Mouse (Mus musculus): ENCODE measurements around the gene 2210016F16Rik. TPM values are rescaled to one million over a fixed set of nuclear protein-coding genes. Genes with fewer than 3 reads are reported as not detected.
"Not testable (repeated sequence)": the region's sequence is repeated elsewhere in the genome, so short reads cannot be mapped to it uniquely, and the experiment has no call there.

2210016F16Rik gene
- polyA plus RNA-seq, 1 experiment from 2014 or later = 24.8 TPM

DNA sequence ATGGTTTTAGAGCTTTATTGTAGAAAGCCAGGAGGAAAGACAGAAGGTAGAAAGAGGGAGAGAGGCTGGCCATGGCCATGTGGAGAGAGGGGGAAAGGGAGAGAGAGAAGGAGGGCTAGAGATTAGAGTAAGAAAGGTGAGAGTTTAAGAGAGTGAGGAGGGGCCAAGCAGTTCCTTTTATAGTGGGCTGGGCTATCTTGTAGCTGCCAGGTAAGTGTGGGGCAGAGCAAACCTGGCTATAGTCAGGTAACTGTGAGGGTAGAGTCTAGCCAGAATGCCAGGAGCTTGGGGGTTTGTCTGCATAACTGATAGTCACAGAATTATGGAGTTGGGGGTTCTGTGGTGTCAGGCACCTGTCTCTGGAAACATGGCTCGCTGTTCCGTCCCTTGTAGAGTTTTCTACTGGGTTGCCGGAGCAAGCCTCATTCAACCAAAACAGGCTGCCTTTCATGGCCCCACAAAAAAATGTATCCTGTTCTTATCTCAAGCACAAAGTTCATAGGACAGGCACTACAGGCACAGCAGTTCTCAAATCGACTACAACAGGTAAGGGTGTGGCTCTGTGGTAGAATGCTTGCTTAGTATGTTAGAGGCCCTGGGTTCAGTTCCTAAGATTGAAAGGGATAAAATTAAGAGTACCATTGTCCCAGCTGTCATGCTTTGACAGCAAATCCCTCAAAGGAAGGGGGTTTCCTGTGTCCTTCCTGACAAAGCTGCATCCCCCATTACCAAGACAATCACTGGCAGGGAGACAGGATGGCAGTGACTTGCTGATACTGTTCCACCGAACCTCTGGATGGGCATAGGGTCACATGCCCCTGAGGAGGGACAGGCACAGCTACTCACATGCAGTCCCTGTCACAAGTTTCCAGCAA, 12.5 kb downstream of the 2210016F16Rik start:
- Histone ChIP-seq H3K4me1 (replicated peaks) (no peaks in the 10 kb centered on the region), H3K4me2 (no peak overlapping the region), H3K9me3 (peaks cover 12% of the 10 kb centered on the region; the same call in 1 of the 2 replicates), H3K4me3 (no peak overlapping the region), H3K27ac (replicated peaks) (no peak overlapping the region), H3K27me3 (no peaks in the 10 kb centered on the region), H3K9ac (no peak overlapping the region), H3K36me3 (no peaks in the 10 kb centered on the region)
- ATAC-seq (ENCODE audit: low read depth) = no peak
- WGBS = 87% methylated on average over 5 of the region's 5 CpGs

- whole genome bisulfite sequencing = 78% methylated on average over 4 of the region's 4 CpGs
- H3K4me3 ChIP-seq = no peak overlapping the region
- no peak for ATAC-seq (ENCODE audit: low read depth)
- no peak overlapping the region for H3K27ac ChIP-seq (replicated peaks)
- no peak overlapping the region for H3K4me2 ChIP-seq
- no peaks in the 10 kb centered on the region for H3K27me3 ChIP-seq
- H3K4me1 ChIP-seq (replicated peaks) = no peaks in the 10 kb centered on the region
- H3K36me3 ChIP-seq = no peaks in the 10 kb centered on the region
- H3K9ac ChIP-seq = no peak overlapping the region
- no peaks in the 10 kb centered on the region for H3K9me3 ChIP-seq
Observed at GRCm38 (mm10) chr13:58368835-58369234, 16.2 kb downstream of the 2210016F16Rik start.

DNA sequence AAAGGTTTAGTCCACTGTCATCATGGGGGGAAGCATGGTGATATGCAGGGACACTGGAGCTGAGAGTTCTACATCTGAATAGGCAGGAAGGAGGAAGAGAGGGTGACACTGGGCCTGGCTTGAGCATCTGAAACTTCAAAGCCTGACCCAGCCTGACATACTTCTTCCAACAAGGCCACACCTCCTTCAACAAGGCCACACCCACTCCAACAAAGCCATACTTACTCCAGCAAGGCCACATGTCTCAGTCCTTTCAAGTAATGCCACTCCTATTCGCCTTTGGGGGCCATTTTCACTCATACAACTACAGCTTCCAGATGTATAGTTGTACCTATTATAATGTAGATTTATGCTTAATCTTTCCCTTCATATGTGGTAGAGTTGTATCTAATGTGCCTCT, 17.4 kb downstream of the 2210016F16Rik start:
- Histone ChIP-seq H3K9ac (no peak overlapping the region), H3K27me3 (no peaks in the 10 kb centered on the region), H3K4me3 (no peak overlapping the region), H3K4me1 (replicated peaks) (no peaks in the 10 kb centered on the region), H3K9me3 (no peaks in the 10 kb centered on the region), H3K27ac (replicated peaks) (no peak overlapping the region), H3K4me2 (no peak overlapping the region), H3K36me3 (no peaks in the 10 kb centered on the region)
- ATAC-seq (ENCODE audit: low read depth) = no peak
- WGBS = 71% methylated on average over 1 of the region's 1 CpGs

GRCm38 (mm10) chr13:58366373-58366772, 18.7 kb downstream of the 2210016F16Rik start:
- Histone ChIP-seq H3K27ac (replicated peaks) (no peak overlapping the region), H3K27me3 (no peaks in the 10 kb centered on the region), H3K9ac (no peak overlapping the region), H3K4me2 (no peak overlapping the region), H3K4me1 (replicated peaks) (no peaks in the 10 kb centered on the region), H3K4me3 (no peak overlapping the region), H3K36me3 (no peaks in the 10 kb centered on the region), H3K9me3 (no peaks in the 10 kb centered on the region)
- 84% methylated on average over 3 of the region's 3 CpGs for WGBS
- ATAC-seq (ENCODE audit: low read depth) = no peak

DNA sequence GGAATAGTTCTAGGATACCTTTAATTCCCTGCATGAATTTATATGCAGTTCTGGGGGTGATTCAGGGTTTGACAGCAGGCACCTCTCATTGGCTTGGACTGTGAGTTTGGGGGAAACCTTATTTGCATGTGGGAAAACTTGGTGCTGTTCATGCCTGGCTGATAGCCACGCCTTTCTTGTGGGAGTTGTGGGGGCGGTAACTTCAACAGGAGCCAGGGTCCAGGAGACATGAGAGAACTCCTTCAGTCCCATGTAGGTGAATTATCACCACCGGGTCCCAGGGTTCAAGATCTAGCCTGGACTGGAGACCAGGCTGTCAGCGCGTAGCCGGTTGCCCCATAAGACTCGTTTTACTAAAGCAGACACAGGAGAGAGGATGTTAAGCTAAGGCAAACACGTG, 19.8 kb downstream of the 2210016F16Rik start:
- not testable (repeated sequence) for H3K27ac ChIP-seq (replicated peaks); H3K4me1 ChIP-seq (replicated peaks); H3K36me3 ChIP-seq; H3K4me3 ChIP-seq; H3K27me3 ChIP-seq; H3K9me3 ChIP-seq; H3K4me2 ChIP-seq; ATAC-seq (ENCODE audit: low read depth); H3K9ac ChIP-seq
- WGBS = 86% methylated on average over 8 of the region's 8 CpGs

GRCm38 (mm10) chr13:58364353-58365175, 20.5 kb downstream of the 2210016F16Rik start:
- Histone ChIP-seq H3K4me1 (replicated peaks) (no peaks in the 10 kb centered on the region), H3K4me3 (no peak overlapping the region), H3K27ac (replicated peaks) (no peak overlapping the region), H3K27me3 (no peaks in the 10 kb centered on the region), H3K4me2 (no peak overlapping the region), H3K36me3 (no peaks in the 10 kb centered on the region), H3K9ac (no peak overlapping the region), H3K9me3 (no peaks in the 10 kb centered on the region)
- ATAC-seq (ENCODE audit: low read depth) = no peak
- 83% methylated on average over 8 of the region's 8 CpGs for WGBS

DNA sequence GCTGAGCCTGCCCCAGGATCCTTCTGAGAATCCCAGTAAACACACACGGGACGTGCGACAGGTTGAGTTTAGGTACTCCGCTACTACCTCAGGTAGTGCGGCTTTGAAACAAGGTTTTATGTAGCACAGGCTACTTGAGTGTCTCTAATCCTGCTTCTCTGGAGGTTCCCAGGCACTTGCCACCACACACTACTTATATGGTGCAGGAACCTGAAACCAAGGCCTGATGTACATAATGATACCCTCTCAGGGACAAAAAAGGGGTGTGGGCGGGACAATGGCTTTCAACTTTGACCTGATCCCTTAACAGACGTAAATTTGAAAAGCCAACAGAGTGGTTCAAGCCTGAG, 25.7 kb downstream of the 2210016F16Rik start:
- ATAC-seq (ENCODE audit: low read depth) = peak; percentile 60
- Histone ChIP-seq H3K4me2 (peak overlapping the region; percentile 93), H3K4me1 (replicated peaks) (0 out of 2 replicates have a peak, but pooled peaks cover 8% of the 10 kb centered on the region), H3K4me3 (peak overlapping the region; percentile 69), H3K36me3 (no peaks in the 10 kb centered on the region), H3K27ac (replicated peaks) (peak overlapping the region; percentile 42; the same call in 1 of the 2 replicates), H3K9me3 (no peaks in the 10 kb centered on the region), H3K27me3 (peaks cover 10% of the 10 kb centered on the region), H3K9ac (peak overlapping the region; percentile 75; the same call in 1 of the 2 replicates)
- 4% methylated on average over 7 of the region's 7 CpGs for WGBS

DNA sequence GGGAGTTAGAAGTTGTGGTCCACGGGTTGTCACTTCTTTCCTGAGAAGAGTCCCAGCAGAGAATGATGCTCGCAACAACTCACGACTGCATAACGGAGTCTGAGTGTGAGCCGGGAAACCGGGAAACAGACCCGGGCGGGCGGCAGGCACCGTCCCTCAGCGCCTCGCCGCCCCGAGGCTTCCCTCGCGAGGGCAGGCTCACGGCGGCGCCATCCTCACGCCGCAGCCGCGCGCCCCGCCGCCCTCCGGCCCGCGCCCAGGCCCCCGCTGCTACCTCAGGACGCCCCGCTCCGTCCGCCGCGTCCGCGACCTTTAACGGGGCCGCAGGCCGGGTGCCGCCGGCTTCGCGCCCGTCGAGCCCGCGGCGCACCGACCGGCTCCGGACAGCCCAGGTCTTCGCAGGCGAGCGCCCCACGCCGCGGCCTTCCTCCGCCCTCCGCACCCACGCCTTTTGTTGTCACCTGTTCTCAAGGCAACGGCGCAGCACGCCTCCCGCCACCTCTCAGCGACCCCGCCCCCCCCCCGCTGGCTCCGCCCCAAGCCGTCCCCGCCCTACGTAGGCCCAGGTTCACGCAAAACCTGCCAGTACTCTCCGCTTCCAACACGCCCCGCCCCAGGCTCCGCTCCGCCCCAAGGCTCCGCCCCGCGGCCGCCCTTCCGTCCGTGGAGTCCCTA, 26.3 kb downstream of the 2210016F16Rik start, which contains the start of gene Kif27:
TSS of gene Kif27 (minus strand) at position 494 of the 675 bp plus-strand sequence.
- ATAC-seq (ENCODE audit: low read depth) = peak; percentile 97
- no peaks in the 10 kb centered on the region for H3K36me3 ChIP-seq
- H3K27ac ChIP-seq (replicated peaks) = peak within 1 kb of the TSS; percentile 42; the same call in 1 of the 2 replicates
- under 1% methylated on average over 56 of the region's 85 CpGs for WGBS
- peak within 1 kb of the TSS; percentile 69 for H3K4me3 ChIP-seq
- no peaks in the 10 kb centered on the region for H3K9me3 ChIP-seq
- H3K9ac ChIP-seq = peak within 1 kb of the TSS; percentile 75
- H3K4me2 ChIP-seq = peak within 1 kb of the TSS; percentile 93
- H3K4me1 ChIP-seq (replicated peaks) = 0 out of 2 replicates have a peak, but pooled peaks cover 8% of the 10 kb centered on the region
- peaks cover 10% of the 10 kb centered on the region for H3K27me3 ChIP-seq

DNA sequence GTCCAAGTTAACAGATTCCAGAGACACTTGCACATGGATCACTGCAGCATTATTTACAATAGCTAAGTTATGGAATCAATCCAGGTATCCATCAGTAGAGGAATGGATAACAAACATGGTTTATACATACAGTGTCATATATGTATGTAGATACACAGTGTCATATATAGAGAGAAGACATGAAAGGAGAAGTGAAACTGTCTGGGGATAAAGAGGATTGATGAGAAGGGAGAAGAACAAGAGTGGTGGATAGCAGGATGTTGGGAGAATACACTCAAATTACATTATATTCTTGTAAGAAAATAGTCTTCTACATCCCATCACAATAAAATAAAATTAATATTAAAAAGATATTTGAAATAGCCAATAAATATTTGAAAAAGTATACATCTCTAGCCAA, 32.0 kb downstream of the 2210016F16Rik start:
- Histone ChIP-seq H3K4me2 (no peak overlapping the region), H3K4me1 (replicated peaks) (0 out of 2 replicates have a peak, but pooled peaks cover 3% of the 10 kb centered on the region), H3K4me3 (no peak overlapping the region), H3K27ac (replicated peaks) (no peak overlapping the region), H3K36me3 (no peaks in the 10 kb centered on the region), H3K9ac (no peak overlapping the region), H3K27me3 (peaks cover 10% of the 10 kb centered on the region), H3K9me3 (no peaks in the 10 kb centered on the region)
- no peak for ATAC-seq (ENCODE audit: low read depth)

GRCm38 (mm10) chr13:58350606-58351005, 34.4 kb downstream of the 2210016F16Rik start:
- Histone ChIP-seq H3K4me1 (replicated peaks) (no peaks in the 10 kb centered on the region), H3K4me2 (no peak overlapping the region), H3K9me3 (no peaks in the 10 kb centered on the region), H3K27me3 (no peaks in the 10 kb centered on the region), H3K9ac (no peak overlapping the region), H3K27ac (replicated peaks) (no peak overlapping the region), H3K4me3 (no peak overlapping the region), H3K36me3 (no peaks in the 10 kb centered on the region)
- 76% methylated on average over 4 of the region's 4 CpGs for WGBS
- ATAC-seq (ENCODE audit: low read depth) = no peak

DNA sequence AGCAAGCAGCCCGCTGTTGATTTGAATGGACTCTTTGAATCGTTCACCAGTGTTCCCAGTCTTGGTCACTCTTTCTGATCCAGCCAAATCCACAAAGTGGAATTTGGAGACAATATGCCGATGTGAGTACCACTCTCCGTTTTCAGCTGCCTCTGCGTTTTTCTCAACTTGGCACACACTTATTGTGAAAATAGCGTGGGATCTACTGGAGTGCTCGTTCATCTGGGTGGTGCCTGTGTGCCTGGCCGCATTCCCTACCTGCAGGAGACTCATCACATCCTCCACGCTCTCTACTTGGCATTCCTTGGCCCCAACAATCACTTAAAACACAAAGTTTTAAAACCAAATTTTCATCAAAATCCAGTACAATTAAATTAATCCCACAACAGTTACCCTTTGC, 40.5 kb downstream of the 2210016F16Rik start:
- no peak overlapping the region for H3K4me3 ChIP-seq
- no peaks in the 10 kb centered on the region for H3K4me1 ChIP-seq (replicated peaks)
- no peak overlapping the region for H3K9ac ChIP-seq
- WGBS = 84% methylated on average over 9 of the region's 9 CpGs
- no peak for ATAC-seq (ENCODE audit: low read depth)
- H3K36me3 ChIP-seq = no peaks in the 10 kb centered on the region
- no peaks in the 10 kb centered on the region for H3K9me3 ChIP-seq
- H3K4me2 ChIP-seq = no peak overlapping the region
- no peak overlapping the region for H3K27ac ChIP-seq (replicated peaks)
- H3K27me3 ChIP-seq = no peaks in the 10 kb centered on the region

DNA sequence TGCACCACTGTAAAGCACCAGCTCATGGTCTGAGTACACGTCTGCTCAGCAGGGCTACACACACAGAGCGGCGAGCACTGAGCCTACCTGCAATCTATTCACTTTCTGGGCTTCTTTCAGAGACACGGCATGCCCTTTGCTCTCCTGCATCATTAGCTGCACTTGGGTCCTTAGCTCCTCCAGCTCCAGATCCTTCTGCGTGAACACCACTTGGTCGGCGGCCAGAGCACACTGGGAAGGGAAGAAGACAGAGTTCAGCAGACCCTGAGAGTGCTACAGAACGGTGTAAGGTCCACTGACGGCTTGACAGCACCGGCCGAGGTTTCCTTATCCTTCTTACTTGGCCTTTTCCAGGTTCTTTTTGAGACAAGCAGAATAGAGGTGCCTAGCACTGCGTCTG, 47.6 kb downstream of the 2210016F16Rik start:
- no peaks in the 10 kb centered on the region for H3K4me1 ChIP-seq (replicated peaks)
- no peak for ATAC-seq (ENCODE audit: low read depth)
- no peak overlapping the region for H3K9ac ChIP-seq
- no peaks in the 10 kb centered on the region for H3K27me3 ChIP-seq
- H3K4me3 ChIP-seq = no peak overlapping the region
- no peak overlapping the region for H3K4me2 ChIP-seq
- no peak overlapping the region for H3K27ac ChIP-seq (replicated peaks)
- H3K9me3 ChIP-seq = no peaks in the 10 kb centered on the region
- 85% methylated on average over 12 of the region's 12 CpGs for WGBS
- H3K36me3 ChIP-seq = no peaks in the 10 kb centered on the region

Measured in neural tube, embryonic 13.5 days (tissue).